Mouse (Mus musculus) MEL (cell line): ENCODE data around the gene Slfn5.

Experiments used
- CTCF ChIP-seq, 3 experiments: IDR thresholded peaks in 2 of 3; conservative IDR thresholded peaks in 1 of 3; 2 replicates each; pipeline ENCODE4 v1.5.1; 2011 to 2012; ENCODE audit warnings: low read length in 3 of 3, low read depth in 2 of 3, mild to moderate bottlenecking in 2 of 3, improper control_type of control experiment in 1 of 3, inconsistent platforms in 1 of 3, mixed read lengths in 1 of 3, moderate library complexity in 1 of 3; ENCODE audit not compliant: control insufficient read depth in 1 of 3, insufficient read depth in 1 of 3, poor library complexity in 1 of 3, severe bottlenecking in 1 of 3
- E2F4 ChIP-seq: IDR thresholded peaks from 2 replicates; pipeline ENCODE4 v1.6.1; 2011; ENCODE audit warnings: low read depth, low read length, improper control_type of control experiment, borderline replicate concordance
- EP300 ChIP-seq, 2 experiments: IDR thresholded peaks; 2 replicates each; pipeline ENCODE4 v1.6.1; 2011; ENCODE audit warnings: improper control_type of control experiment in 2 of 2, low read length in 2 of 2, low read depth in 1 of 2, mild to moderate bottlenecking in 1 of 2
- ETS1 ChIP-seq: IDR thresholded peaks from 2 replicates; pipeline ENCODE4 v1.6.1; 2012; ENCODE audit warnings: low read depth, mild to moderate bottlenecking, inconsistent platforms, low read length, improper control_type of control experiment, moderate library complexity
- GABPA ChIP-seq: IDR thresholded peaks from 2 replicates; pipeline ENCODE4 v1.6.1; 2012; ENCODE audit warnings: low read depth, mild to moderate bottlenecking, inconsistent platforms, low read length, improper control_type of control experiment, moderate library complexity
- GATA1 ChIP-seq: IDR thresholded peaks from 2 replicates; pipeline ENCODE4 v1.6.1; 2011; ENCODE audit warnings: low read depth, low read length, improper control_type of control experiment
- HCFC1 ChIP-seq: IDR thresholded peaks from 2 replicates; pipeline ENCODE4 v1.6.1; 2012; ENCODE audit warnings: low read depth, mild to moderate bottlenecking, inconsistent platforms, low read length, improper control_type of control experiment, moderate library complexity
- MAX ChIP-seq: IDR thresholded peaks from 2 replicates; pipeline ENCODE4 v1.6.1; 2011; ENCODE audit warnings: low read length, improper control_type of control experiment
- MAZ ChIP-seq: IDR thresholded peaks from 2 replicates; pipeline ENCODE4 v1.6.1; 2012; ENCODE audit warnings: low read depth, mild to moderate bottlenecking, inconsistent platforms, low read length, improper control_type of control experiment
- MXI1 ChIP-seq: IDR thresholded peaks from 2 replicates; pipeline ENCODE4 v1.6.1; 2011; ENCODE audit warnings: mild to moderate bottlenecking, low read depth, low read length, improper control_type of control experiment
- POLR2A ChIP-seq, 2 experiments: IDR thresholded peaks; 2 replicates each; pipeline ENCODE4 v1.6.1; 2011 to 2012; ENCODE audit warnings: low read length in 2 of 2, mild to moderate bottlenecking in 2 of 2, control low read depth in 1 of 2, improper control_type of control experiment in 1 of 2, low read depth in 1 of 2, moderate library complexity in 1 of 2; ENCODE audit not compliant: control insufficient read depth in 1 of 2, insufficient read depth in 1 of 2, poor library complexity in 1 of 2
- POLR2AphosphoS2 ChIP-seq: IDR thresholded peaks from 2 replicates; pipeline ENCODE4 v1.6.1; 2011; ENCODE audit warnings: low read length, improper control_type of control experiment
- POLR2AphosphoS5 ChIP-seq: IDR thresholded peaks from 2 replicates; pipeline ENCODE4 v1.6.1; 2012; ENCODE audit warnings: low read depth, borderline replicate concordance, mild to moderate bottlenecking, inconsistent platforms, low read length, moderate library complexity, mixed read lengths
- TCF12 ChIP-seq: IDR thresholded peaks from 2 replicates; pipeline ENCODE4 v1.6.1; 2014; ENCODE audit warnings: low read depth, mild to moderate bottlenecking, inconsistent platforms, low read length, improper control_type of control experiment, moderate library complexity

- no peak for TF ChIP-seq POLR2A (IDR thresholded peaks at IDR 0.05; ENCODE audit: control insufficient read depth in 1 of 2, insufficient read depth in 1 of 2, low read depth in 1 of 2, low read length in 2 of 2, poor library complexity in 1 of 2)
- TF ChIP-seq CTCF (IDR thresholded peaks at IDR 0.05 in 2 of 3, conservative IDR thresholded peaks at IDR 0.05 in 1 of 3; ENCODE audit: control insufficient read depth in 1 of 3, insufficient read depth in 1 of 3, low read depth in 2 of 3, low read length in 3 of 3, poor library complexity in 1 of 3, severe bottlenecking in 1 of 3), result peak; percentile 97 to 100 (median 99)
- TF ChIP-seq E2F4, result no peak
- peak; percentile 68 for TF ChIP-seq GATA1
- TF ChIP-seq EP300 (IDR thresholded peaks at IDR 0.05; ENCODE audit: low read depth in 1 of 2, low read length in 2 of 2), result no peak
- TF ChIP-seq ETS1, result no peak
- no peak for TF ChIP-seq MAZ
- no peak for TF ChIP-seq MAX
- TF ChIP-seq TCF12, result no peak
- no peak for TF ChIP-seq POLR2AphosphoS2
- no peak for TF ChIP-seq HCFC1
- TF ChIP-seq POLR2AphosphoS5, result no peak
- TF ChIP-seq MXI1, result no peak
- TF ChIP-seq GABPA, result no peak
These were observed 36.3 kb upstream of the Slfn5 start for GRCm38 (mm10) chr11:82914711-82915352.
